Mouse (Mus musculus): ENCODE results near the gene Rnf41.

Rnf41 gene

GRCm38 (mm10) chr10:128411211-128412054, at the start of gene Rnf41, which contains the start of gene Nabp2:
Gene Rnf41, plus strand, starts transcription at chr10:128411657.
Gene Nabp2, minus strand, starts transcription at chr10:128411492.
- peak; percentile 98 for DNase-seq

- no peak for DNase-seq
Measured at GRCm38 (mm10) chr10:128361836-128362235, 49.6 kb upstream of the Rnf41 start.

- peak; percentile 30 for DNase-seq
Measured at GRCm38 (mm10) chr10:128362568-128362967, 48.9 kb upstream of the Rnf41 start.

GRCm38 (mm10) chr10:128367899-128368401, 43.5 kb upstream of the Rnf41 start:
- no peak for DNase-seq

GRCm38 (mm10) chr10:128368402-128369217, 42.8 kb upstream of the Rnf41 start, which contains the start of gene Coq10a:
Gene Coq10a, minus strand, starts transcription at chr10:128368997.
- peak; percentile 92 for DNase-seq

- no peak for DNase-seq
Measured at GRCm38 (mm10) chr10:128369218-128369543, 42.3 kb upstream of the Rnf41 start.

- no peak for DNase-seq
Measured at GRCm38 (mm10) chr10:128369599-128369998, 41.9 kb upstream of the Rnf41 start.

GRCm38 (mm10) chr10:128370021-128370420, 41.4 kb upstream of the Rnf41 start:
- DNase-seq, result no peak

- no peak for DNase-seq
Measured at GRCm38 (mm10) chr10:128370601-128371000, 40.9 kb upstream of the Rnf41 start.

GRCm38 (mm10) chr10:128372142-128372541, 39.3 kb upstream of the Rnf41 start:
- DNase-seq, result no peak

- no peak for DNase-seq
Measured at GRCm38 (mm10) chr10:128372989-128373748, 38.3 kb upstream of the Rnf41 start.

GRCm38 (mm10) chr10:128374393-128374792, 37.1 kb upstream of the Rnf41 start:
- no peak for DNase-seq

GRCm38 (mm10) chr10:128376099-128376454, 35.4 kb upstream of the Rnf41 start:
- DNase-seq, result no peak

- DNase-seq, result peak; percentile 91
Measured at GRCm38 (mm10) chr10:128376455-128377211, 34.8 kb upstream of the Rnf41 start, which contains the start of gene Ankrd52. Gene Ankrd52, plus strand, starts transcription at chr10:128377115.

GRCm38 (mm10) chr10:128377222-128377939, 34.1 kb upstream of the Rnf41 start:
- DNase-seq, result no peak

GRCm38 (mm10) chr10:128377940-128378448, 33.5 kb upstream of the Rnf41 start:
- no peak for DNase-seq

GRCm38 (mm10) chr10:128378462-128378861, 33.0 kb upstream of the Rnf41 start:
- no peak for DNase-seq

GRCm38 (mm10) chr10:128379260-128379659, 32.2 kb upstream of the Rnf41 start:
- DNase-seq, result no peak

- peak; percentile 32 for DNase-seq
Measured at GRCm38 (mm10) chr10:128380565-128380964, 30.9 kb upstream of the Rnf41 start.

- DNase-seq, result no peak
Measured at GRCm38 (mm10) chr10:128382482-128382881, 29.0 kb upstream of the Rnf41 start.

GRCm38 (mm10) chr10:128385902-128386301, 25.6 kb upstream of the Rnf41 start:
- DNase-seq, result no peak

Data from kidney, adult 18-20 months (tissue).